Mouse (Mus musculus) hindbrain, postnatal 0 days (tissue): ENCODE data around the gene Cep57l1. TPM values are rescaled to one million over a fixed set of nuclear protein-coding genes. Genes with fewer than 3 reads are reported as not detected.

Experiments
- ATAC-seq: fragments of 200-750 bp; cut with Nextera tagmentation; 2 replicates; pipeline ENCODE4 v1.8.0; 2017; ENCODE audit warnings: mild to moderate bottlenecking, moderate TSS enrichment, moderate library complexity
- DNase-seq: peaks from one replicate; pipeline ENCODE4 v3.0.0-alpha.2; 2015; ENCODE audit warnings: low spot score
- H3K27ac ChIP-seq: fragments of 300-500 bp; sonication (generic); 2 replicates; pipeline ENCODE4 v1.5.1; 2014; ENCODE audit warnings: mild to moderate bottlenecking
- H3K27me3 ChIP-seq: fragments of 300-500 bp; sonication (generic); 2 replicates; pipeline ENCODE4 v1.6.1; 2014; ENCODE audit warnings: low read length, mixed read lengths; ENCODE audit not compliant: insufficient read depth
- H3K36me3 ChIP-seq: fragments of 300-500 bp; sonication (generic); 2 replicates; pipeline ENCODE4 v1.6.1; 2014; ENCODE audit warnings: low read length, mixed read lengths; ENCODE audit not compliant: insufficient read depth
- H3K4me1 ChIP-seq: fragments of 300-500 bp; sonication (generic); 2 replicates; pipeline ENCODE4 v1.6.1; 2014; ENCODE audit warnings: antibody characterized with exemption, low read length, mixed read lengths; ENCODE audit not compliant: insufficient read depth
- H3K4me2 ChIP-seq: fragments of 300-500 bp; sonication (generic); 2 replicates; pipeline ENCODE4 v1.6.1; 2014; ENCODE audit warnings: low read depth, mild to moderate bottlenecking, low read length, moderate library complexity, mixed read lengths
- H3K4me3 ChIP-seq: fragments of 300-500 bp; sonication (generic); 2 replicates; pipeline ENCODE4 v1.5.1; 2014; ENCODE audit warnings: low read length
- H3K9ac ChIP-seq: fragments of 300-500 bp; sonication (generic); replicated peaks from 2 replicates; pipeline ENCODE4 v1.6.1; 2014; ENCODE audit warnings: mild to moderate bottlenecking, low read length, moderate library complexity, mixed read lengths
- H3K9me3 ChIP-seq: fragments of 300-500 bp; sonication (generic); 2 replicates; pipeline ENCODE4 v1.6.1; 2016; ENCODE audit warnings: low read length, mixed read lengths
- CTCF ChIP-seq: IDR thresholded peaks from 2 replicates; pipeline ENCODE4 v1.5.1; 2016; ENCODE audit warnings: antibody characterized with exemption, control low read depth, low read depth
- WGBS: fragments of 180-500 bp; shearing (Covaris S2); extraction: QIAGEN DNeasy Blood & Tissue Kit; methylation state at CpG from one replicate; pipeline ENCODE4 v1.1.7; 2014; 5-methylcytosine and 5-hydroxymethylcytosine counted together
- polyA plus RNA-seq: library from polyadenylated mRNA; unstranded; fragments of >200 nt; fragmentation: Nextera tagmentation; extraction: Ambion mirVana; gene quantifications from 2 replicates; pipeline ENCODE4 v1.2.1, GENCODE M21; 2015
- total RNA-seq: library from RNA; depleted of rRNA; stranded (reverse); fragments of >200 nt; gene quantifications from 2 replicates; pipeline ENCODE4 v1.2.3, GENCODE M21; 2014

The Cep57l1 gene
- total and polyA plus RNA-seq, 2 experiments from 2014 or later, result 8.0 to 11.6 TPM

GRCm38 (mm10) chr10:41709341-41709740, 100.3 kb downstream of the Cep57l1 start:
- Histone ChIP-seq H3K4me1 (no peaks in the 10 kb centered on the region), H3K27me3 (no peaks in the 10 kb centered on the region), H3K9me3 (no peaks in the 10 kb centered on the region), H3K4me3 (no peak overlapping the region), H3K4me2 (no peak overlapping the region), H3K27ac (no peak overlapping the region), H3K36me3 (no peaks in the 10 kb centered on the region), H3K9ac (no peak overlapping the region)
- no peak for ATAC-seq
- TF ChIP-seq CTCF, result no peak
- no peak for DNase-seq
- whole genome bisulfite sequencing, result 71% methylated on average over 8 of the region's 8 CpGs

GRCm38 (mm10) chr10:41699669-41700068, 110.0 kb downstream of the Cep57l1 start:
- ATAC-seq, result no peak
- H3K4me1 ChIP-seq, result no peaks in the 10 kb centered on the region
- no peak overlapping the region for H3K4me3 ChIP-seq
- no peaks in the 10 kb centered on the region for H3K9me3 ChIP-seq
- no peak for DNase-seq
- WGBS, result 87% methylated on average over 5 of the region's 5 CpGs
- no peaks in the 10 kb centered on the region for H3K36me3 ChIP-seq
- TF ChIP-seq CTCF, result no peak
- no peaks in the 10 kb centered on the region for H3K27me3 ChIP-seq
- H3K27ac ChIP-seq, result no peak overlapping the region
- H3K4me2 ChIP-seq, result no peak overlapping the region
- H3K9ac ChIP-seq, result no peak overlapping the region

- Histone ChIP-seq H3K4me3 (no peak overlapping the region), H3K4me1 (no peaks in the 10 kb centered on the region), H3K27me3 (no peaks in the 10 kb centered on the region), H3K9ac (no peak overlapping the region), H3K36me3 (no peaks in the 10 kb centered on the region), H3K9me3 (no peaks in the 10 kb centered on the region), H3K27ac (no peak overlapping the region), H3K4me2 (no peak overlapping the region)
- no peak for DNase-seq
- 75% methylated on average over 11 of the region's 11 CpGs for WGBS
- ATAC-seq, result no peak
- TF ChIP-seq CTCF, result no peak
Measured at GRCm38 (mm10) chr10:41697040-41697439, 112.6 kb downstream of the Cep57l1 start.

GRCm38 (mm10) chr10:41690978-41691377, 118.7 kb downstream of the Cep57l1 start:
- peak; percentile 45 for DNase-seq
- H3K27me3 ChIP-seq, result no peaks in the 10 kb centered on the region
- H3K4me1 ChIP-seq, result no peaks in the 10 kb centered on the region
- H3K4me3 ChIP-seq, result no peak overlapping the region
- peak; percentile 32; the same call in 1 of the 2 replicates for ATAC-seq
- no peak overlapping the region for H3K9ac ChIP-seq
- no peak overlapping the region for H3K27ac ChIP-seq
- 55% methylated on average over 4 of the region's 4 CpGs for WGBS
- H3K4me2 ChIP-seq, result no peak overlapping the region
- no peaks in the 10 kb centered on the region for H3K36me3 ChIP-seq
- peak; percentile 58 for TF ChIP-seq CTCF
- no peaks in the 10 kb centered on the region for H3K9me3 ChIP-seq

GRCm38 (mm10) chr10:41689941-41690887, 119.5 kb downstream of the Cep57l1 start:
- DNase-seq (peak; percentile 85), ATAC-seq (peak; percentile 40)
- Histone ChIP-seq H3K27ac (no peak overlapping the region), H3K27me3 (no peaks in the 10 kb centered on the region), H3K9me3 (no peaks in the 10 kb centered on the region), H3K4me1 (no peaks in the 10 kb centered on the region), H3K4me2 (peak overlapping the region; percentile 68), H3K4me3 (peak overlapping the region; percentile 40), H3K36me3 (no peaks in the 10 kb centered on the region), H3K9ac (0 out of 2 replicates have a peak overlapping the region, but pooled peaks have one; percentile 22)
- TF ChIP-seq CTCF, result peak; percentile 94
- WGBS, result 19% methylated on average over 24 of the region's 24 CpGs

GRCm38 (mm10) chr10:41684548-41684996, 125.1 kb downstream of the Cep57l1 start:
- Histone ChIP-seq H3K9ac (no peak overlapping the region), H3K4me2 (peak overlapping the region; percentile 16; the same call in 1 of the 2 replicates), H3K27me3 (no peaks in the 10 kb centered on the region), H3K4me1 (no peaks in the 10 kb centered on the region), H3K36me3 (no peaks in the 10 kb centered on the region), H3K4me3 (no peak overlapping the region), H3K27ac (no peak overlapping the region), H3K9me3 (no peaks in the 10 kb centered on the region)
- TF ChIP-seq CTCF, result 0 out of 2 replicates have a peak, but pooled peaks have one; percentile 20
- DNase-seq (no peak), ATAC-seq (peak; percentile 22; the same call in 1 of the 2 replicates)
- 9% methylated on average over 21 of the region's 21 CpGs for WGBS
